Mouse (Mus musculus) G1E (cell line): ENCODE data around the gene Cox7b2. TPM values are rescaled to one million over a fixed set of nuclear protein-coding genes. Genes with fewer than 3 reads are reported as not detected.
"Not testable (repeated sequence)": the region's sequence is repeated elsewhere in the genome, so short reads cannot be mapped to it uniquely, and the experiment has no call there.

Experiments
- ATAC-seq: 2 replicates; pipeline ENCODE4 v1.8.0; 2016; ENCODE audit warnings: mild to moderate bottlenecking; ENCODE audit not compliant: insufficient number of reproducible peaks, poor library complexity, low FRiP score, severe bottlenecking; ENCODE audit errors: extremely low read depth
- DNase-seq: peaks from one replicate; pipeline ENCODE4 v3.0.0; 2012; ENCODE audit warnings: low spot score
- H3K27me3 ChIP-seq: 2 replicates; pipeline ENCODE4 v1.6.1; 2012; ENCODE audit warnings: mild to moderate bottlenecking, low read length, inconsistent platforms; ENCODE audit not compliant: insufficient read depth
- H3K36me3 ChIP-seq: replicated peaks from 2 replicates; pipeline ENCODE3; 2012; ENCODE audit warnings: mild to moderate bottlenecking, inconsistent platforms
- H3K4me1 ChIP-seq: 2 replicates; pipeline ENCODE4 v1.6.1; 2012; ENCODE audit warnings: low read depth, low read length, inconsistent platforms, mixed read lengths; ENCODE audit not compliant: insufficient read depth
- H3K4me3 ChIP-seq: 2 replicates; pipeline ENCODE4 v1.5.1; 2012; ENCODE audit warnings: low read depth, mild to moderate bottlenecking, inconsistent platforms, low read length, moderate library complexity, mixed read lengths
- H3K9me3 ChIP-seq: replicated peaks from 2 replicates; pipeline ENCODE4 v1.6.1; 2012; ENCODE audit warnings: inconsistent platforms
- CTCF ChIP-seq: IDR thresholded peaks from 2 replicates; pipeline ENCODE4 v1.5.1; 2012; ENCODE audit warnings: low read depth, low read length, inconsistent platforms, mixed read lengths
- GATA1 ChIP-seq: IDR thresholded peaks from 2 replicates; pipeline ENCODE4 v1.6.1; 2012; ENCODE audit warnings: borderline replicate concordance, low read length, inconsistent platforms, mixed read lengths
- GATA2 ChIP-seq: IDR thresholded peaks from 2 replicates; pipeline ENCODE4 v1.6.1; 2012; ENCODE audit warnings: low read depth, low read length, inconsistent platforms, borderline replicate concordance
- POLR2AphosphoS5 ChIP-seq: IDR thresholded peaks from 2 replicates; pipeline ENCODE4 v1.6.1; 2012; ENCODE audit warnings: low read depth, low read length, inconsistent platforms; ENCODE audit not compliant: insufficient replicate concordance
- TAL1 ChIP-seq: conservative IDR thresholded peaks from 2 replicates; pipeline ENCODE4 v1.6.1; 2012; ENCODE audit warnings: low read depth, low read length, inconsistent platforms, mixed read lengths
- polyA plus RNA-seq: library from polyadenylated mRNA; stranded (reverse); fragments of >175 nt; gene quantifications from 2 replicates; pipeline ENCODE4 v1.2.3, GENCODE M21; 2012
- total RNA-seq, 2 experiments: library from RNA; stranded (forward) in 1 of 2; stranded (reverse) in 1 of 2; fragments of 200-1000 nt in 1 of 2; fragments of >200 nt in 1 of 2; fragmentation: Nextera tagmentation in 1 of 2; gene quantifications; 2 replicates each; pipeline ENCODE4 v1.2.3; 2014 to 2017

Gene Cox7b2
- not detected in 2 replicates for total RNA-seq (2014; fragmentation: Nextera tagmentation)
- not detected in 2 replicates for total RNA-seq (2017)
- polyA plus RNA-seq, result not detected in 2 replicates

DNA sequence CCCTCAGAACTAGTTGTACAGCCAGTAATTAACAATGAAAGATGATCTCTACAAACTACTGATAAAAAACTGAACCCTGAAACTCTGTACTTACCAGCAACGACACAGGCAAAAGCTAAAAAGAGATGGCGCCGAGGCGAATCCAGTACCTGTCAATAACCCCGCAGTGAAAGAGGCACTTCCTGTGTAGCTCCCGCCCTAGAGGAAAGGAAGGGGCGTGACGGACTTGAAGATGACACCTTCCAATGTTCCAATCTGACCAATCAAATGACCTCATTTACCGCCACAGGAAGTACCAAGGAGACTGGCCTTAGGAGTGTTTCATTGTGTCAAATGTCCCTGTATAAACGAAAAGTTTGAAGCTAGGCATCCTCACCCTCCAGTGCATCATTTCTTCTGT lies at the start of gene Cox7b2:
Cox7b2 (minus strand) TSS at position 127 of the 400 bp plus-strand sequence.
- H3K9me3 ChIP-seq, result no peaks in the 10 kb centered on the region
- TF ChIP-seq GATA2 (no peak), GATA1 (no peak), POLR2AphosphoS5 (no peak), CTCF (no peak), TAL1 (no peak)
- DNase-seq (no peak), ATAC-seq (no peak)
- H3K27me3 ChIP-seq, result no peaks in the 10 kb centered on the region
- no peaks in the 10 kb centered on the region for H3K4me1 ChIP-seq
- H3K4me3 ChIP-seq, result no peak within 1 kb of the TSS
- H3K36me3 ChIP-seq, result no peaks in the 10 kb centered on the region

DNA sequence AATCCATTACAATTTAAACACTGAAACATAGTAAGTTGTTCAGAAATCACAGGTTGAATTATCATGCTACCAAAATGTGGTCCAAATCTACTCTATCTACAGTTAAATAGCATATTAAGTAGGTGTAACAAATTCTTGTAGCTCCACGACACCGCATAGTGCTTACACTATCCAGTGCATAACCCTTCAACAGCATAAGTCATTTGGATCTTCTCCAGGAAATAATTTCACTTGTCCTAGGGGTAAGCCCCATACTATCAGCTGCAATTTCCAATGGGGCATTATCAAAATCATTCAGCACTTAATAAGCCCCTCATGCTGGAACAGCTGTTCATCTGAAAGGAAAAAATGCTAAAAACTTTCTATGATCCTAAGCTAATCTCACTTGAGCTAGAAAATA lies 47.3 kb upstream of the Cox7b2 start:
- Histone ChIP-seq H3K27me3 (no peaks in the 10 kb centered on the region), H3K36me3 (no peaks in the 10 kb centered on the region), H3K4me3 (no peak overlapping the region), H3K4me1 (no peaks in the 10 kb centered on the region), H3K9me3 (no peaks in the 10 kb centered on the region)
- TF ChIP-seq GATA1 (no peak), GATA2 (no peak), TAL1 (no peak)
- no peak for DNase-seq
- ATAC-seq, result no peak

DNA sequence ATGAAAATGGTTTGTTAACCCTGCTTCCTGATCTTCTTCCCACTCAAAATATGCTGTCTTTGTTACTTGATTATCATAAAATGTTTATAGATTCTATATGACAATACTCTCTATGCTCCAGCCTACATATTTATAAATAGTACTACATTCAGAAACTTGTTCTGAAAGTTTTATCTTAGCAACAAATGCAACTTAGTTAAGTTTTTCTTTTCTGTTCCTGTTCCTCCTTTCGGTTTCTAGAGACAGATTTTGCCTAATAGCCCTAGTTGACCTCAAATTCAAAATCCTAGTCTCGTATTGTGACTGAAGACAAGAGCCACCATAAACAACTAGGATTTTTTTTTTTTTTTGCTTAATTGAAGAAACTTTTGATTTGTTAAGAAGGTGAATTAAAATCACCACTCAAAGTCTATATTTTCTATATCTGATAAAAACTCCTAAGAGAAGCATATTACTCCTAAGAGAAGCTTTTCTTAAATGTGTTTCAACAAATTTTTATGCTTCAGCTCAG lies 45.8 kb upstream of the Cox7b2 start:
- DNase-seq (no peak), ATAC-seq (no peak)
- no peaks in the 10 kb centered on the region for H3K36me3 ChIP-seq
- no peak overlapping the region for H3K4me3 ChIP-seq
- no peaks in the 10 kb centered on the region for H3K9me3 ChIP-seq
- TF ChIP-seq CTCF (no peak), POLR2AphosphoS5 (no peak), GATA2 (no peak), TAL1 (no peak), GATA1 (no peak)
- H3K4me1 ChIP-seq, result no peaks in the 10 kb centered on the region
- H3K27me3 ChIP-seq, result no peaks in the 10 kb centered on the region

DNA sequence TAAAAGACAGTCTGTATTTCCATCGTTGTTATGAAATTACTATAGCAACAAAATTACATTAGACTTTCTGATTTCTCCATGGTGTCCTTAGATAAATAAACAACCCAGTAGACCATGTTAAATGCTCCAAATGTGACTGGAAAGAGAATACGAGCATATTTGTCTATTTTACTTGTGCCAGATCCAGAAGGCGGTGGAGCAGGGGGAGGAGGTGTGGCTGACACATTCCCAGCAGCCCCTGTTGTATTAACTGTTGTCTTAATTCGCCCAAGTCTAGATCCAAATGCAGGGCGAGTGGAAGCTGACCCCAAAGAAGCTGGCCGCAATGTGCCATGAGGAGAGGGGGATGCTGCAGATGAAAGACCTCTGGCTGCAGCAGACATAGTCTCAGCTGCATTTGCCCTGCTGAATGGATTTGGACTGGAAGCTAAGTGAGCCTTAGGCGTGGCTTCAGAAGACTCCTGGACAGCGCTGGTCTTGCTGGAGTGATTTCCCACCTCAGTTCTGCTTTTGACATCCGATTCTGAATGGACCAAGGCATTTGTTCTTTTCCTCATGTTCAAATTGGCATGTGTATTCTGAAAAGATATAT lies 23.7 kb upstream of the Cox7b2 start:
- no peaks in the 10 kb centered on the region for H3K4me1 ChIP-seq
- no peak for ATAC-seq
- H3K4me3 ChIP-seq, result no peak overlapping the region

DNA sequence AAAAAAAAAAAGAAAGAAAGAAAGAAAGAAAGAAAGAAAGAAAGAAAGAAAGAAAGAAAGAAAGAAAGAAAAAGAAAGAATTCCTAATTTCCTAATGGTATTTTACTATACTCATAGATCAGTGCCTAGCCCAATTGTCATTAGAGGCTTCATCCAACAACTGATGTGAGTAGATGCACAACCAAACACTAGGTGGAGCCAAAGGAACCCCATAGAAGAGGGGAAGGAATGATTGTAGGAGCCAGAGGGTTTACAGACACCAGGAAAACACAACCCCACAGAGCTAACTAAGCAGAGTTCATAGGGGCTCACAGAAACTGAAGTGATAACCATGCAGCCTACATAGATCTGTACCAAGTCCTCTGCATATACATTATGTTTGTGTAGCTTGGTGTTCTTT lies 2.5 kb downstream of the Cox7b2 start:
- DNase-seq (no peak), ATAC-seq (no peak; the same call in 1 of the 2 replicates)
- H3K36me3 ChIP-seq, result no peaks in the 10 kb centered on the region

More for the DNA sequence above, 23.7 kb upstream of the Cox7b2 start:
- no peak for DNase-seq
- Histone ChIP-seq H3K36me3 (no peaks in the 10 kb centered on the region), H3K9me3 (peaks cover 5% of the 10 kb centered on the region), H3K27me3 (no peaks in the 10 kb centered on the region)
- TF ChIP-seq GATA1 (no peak), POLR2AphosphoS5 (no peak), TAL1 (no peak), GATA2 (no peak), CTCF (no peak)

DNA sequence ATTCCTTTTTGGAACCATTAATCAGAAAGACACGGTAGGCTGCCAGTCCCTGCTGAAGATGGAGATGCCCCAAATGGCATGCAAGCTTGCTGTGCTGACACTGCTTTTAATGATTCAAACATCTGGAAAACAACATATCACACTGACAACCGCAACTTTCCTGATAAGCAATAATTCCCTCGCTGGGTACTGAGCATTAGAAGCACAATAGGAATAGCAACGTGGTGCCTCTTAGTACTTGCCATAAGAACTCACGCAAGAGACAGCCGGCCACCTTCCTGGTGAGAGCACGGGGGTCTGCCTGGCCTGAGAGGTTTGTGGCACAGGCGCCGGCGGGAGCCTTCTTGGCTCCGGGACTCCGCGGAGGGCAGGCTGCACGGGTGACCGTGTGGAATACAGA lies 22.5 kb downstream of the Cox7b2 start:
- not testable (repeated sequence) for ATAC-seq, H3K36me3 ChIP-seq, DNase-seq, H3K4me3 ChIP-seq, H3K27me3 ChIP-seq, H3K9me3 ChIP-seq, H3K4me1 ChIP-seq

More for the DNA sequence above, 2.5 kb downstream of the Cox7b2 start:
- Histone ChIP-seq H3K4me1 (no peaks in the 10 kb centered on the region), H3K4me3 (no peak overlapping the region), H3K9me3 (no peaks in the 10 kb centered on the region), H3K27me3 (no peaks in the 10 kb centered on the region)
- no peak for TF ChIP-seq TAL1
- TF ChIP-seq GATA1, result no peak
- no peak for TF ChIP-seq CTCF

DNA sequence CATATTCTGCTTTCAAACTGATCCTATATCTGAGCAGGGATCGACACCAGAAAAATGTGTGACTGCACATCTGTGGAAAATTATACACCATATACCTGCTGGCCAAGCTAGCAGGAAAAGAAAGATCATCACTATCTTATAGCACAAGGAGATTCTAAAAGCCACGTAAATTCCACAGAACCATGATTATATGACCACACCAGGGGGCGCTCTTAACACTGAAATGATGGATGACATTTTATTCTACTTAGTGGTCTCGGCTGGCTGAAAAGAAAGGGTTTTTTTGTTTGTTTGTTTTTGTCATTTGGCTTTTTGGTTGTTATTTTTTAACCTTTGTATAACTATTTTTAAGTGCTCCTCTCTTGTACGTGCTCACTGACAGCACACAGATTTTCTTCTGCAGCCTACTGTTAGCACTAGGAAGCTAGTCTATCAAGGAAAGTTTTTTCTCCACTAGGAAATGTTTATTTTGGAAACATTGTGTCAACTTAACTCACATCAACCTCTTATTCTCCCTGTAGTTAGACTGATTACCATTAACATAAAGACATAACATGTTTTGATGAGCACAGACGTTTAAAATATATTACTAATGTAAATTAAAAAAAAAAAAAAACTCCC lies 45.8 kb downstream of the Cox7b2 start:
- no peaks in the 10 kb centered on the region for H3K9me3 ChIP-seq
- no peaks in the 10 kb centered on the region for H3K36me3 ChIP-seq
- H3K4me3 ChIP-seq, result no peak overlapping the region
- TF ChIP-seq CTCF (no peak), GATA2 (no peak), GATA1 (no peak), TAL1 (no peak), POLR2AphosphoS5 (no peak)
- no peaks in the 10 kb centered on the region for H3K27me3 ChIP-seq
- DNase-seq (peak; percentile 1), ATAC-seq (no peak)
- H3K4me1 ChIP-seq, result no peaks in the 10 kb centered on the region
